Mouse (Mus musculus): ENCODE measurements at regions not wholly inside any gene's neighbourhood (a gene's known extent, or its start where the extent isn't known, plus 50 kb on each side); places are given as distances from the start of the nearest gene placed in this dataset.

- no peak for TF ChIP-seq POLR2A (IDR thresholded peaks at IDR 0.05; ENCODE audit: insufficient read depth, low read depth, low read length)
- TF ChIP-seq CTCF (IDR thresholded peaks at IDR 0.05; ENCODE audit: insufficient read depth, low read depth, low read length), result no peak
Measured at GRCm38 (mm10) chr10:56841486-56841885, 464.4 kb downstream of the Gja1 start.

All from olfactory bulb, adult 2 months (tissue).